Mouse (Mus musculus): ENCODE data around the gene Aldoc.

The Aldoc gene

DNA sequence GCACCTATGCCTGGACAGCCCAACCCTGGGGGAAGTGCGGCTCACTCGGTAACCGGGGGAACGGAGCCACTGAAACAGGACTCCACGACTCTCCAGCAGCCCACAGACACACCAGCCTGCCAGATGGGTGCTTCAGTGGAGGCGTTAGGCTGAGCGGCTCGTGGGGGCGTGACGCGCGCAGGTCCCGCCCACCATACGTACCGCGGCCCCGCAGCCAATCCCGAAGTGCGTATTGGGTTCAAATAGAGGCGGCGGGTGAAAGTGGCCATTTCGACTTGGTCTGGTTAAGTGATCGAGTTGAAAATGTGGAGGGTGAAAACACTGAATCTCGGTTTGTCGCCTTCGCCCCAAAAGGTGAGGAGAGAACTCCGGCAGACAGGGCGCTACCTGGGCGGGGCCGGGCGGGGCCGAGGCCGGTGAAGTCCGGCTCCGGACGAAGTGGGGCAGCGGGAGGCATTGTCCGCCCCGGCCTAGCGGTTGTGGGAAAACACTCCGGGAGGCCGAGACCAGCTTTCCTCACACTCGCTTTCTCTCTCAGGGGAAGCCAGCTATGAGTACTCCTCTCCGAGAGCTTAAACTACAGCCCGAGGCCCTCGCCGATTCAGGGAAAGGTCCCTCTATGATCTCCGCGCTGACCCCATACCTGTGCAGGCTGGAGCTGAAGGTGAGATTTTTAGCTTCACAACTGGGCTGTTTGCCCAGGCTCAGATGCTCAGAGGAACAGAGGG is 21.2 kb upstream of the Aldoc start, which contains the start of gene Spag5:
Spag5 (plus strand) TSS at position 173 of the 728 bp plus-strand sequence.
- no peak for TF ChIP-seq NANOG (IDR thresholded peaks at IDR 0.05; ENCODE audit: borderline replicate concordance, low read length)
- TF ChIP-seq CTCF (conservative IDR thresholded peaks at IDR 0.05; ENCODE audit: low read length), result no peak
- TF ChIP-seq POU5F1 (IDR thresholded peaks at IDR 0.05; ENCODE audit: borderline replicate concordance, low read length), result no peak
- Histone ChIP-seq H3K4me3 (replicated peaks; ENCODE audit: low read length) (peak within 1 kb of the TSS; percentile 90), H3K27me3 (ENCODE audit: insufficient read depth, low read length) (no peaks in the 10 kb centered on the region), H3K4me1 (replicated peaks; ENCODE audit: low read depth, low read length) (peaks cover 38% of the 10 kb centered on the region), H3K36me3 (ENCODE audit: insufficient read depth, low read length) (peaks cover 35% of the 10 kb centered on the region), H3K9me3 (ENCODE audit: low read length) (no peaks in the 10 kb centered on the region)

DNA sequence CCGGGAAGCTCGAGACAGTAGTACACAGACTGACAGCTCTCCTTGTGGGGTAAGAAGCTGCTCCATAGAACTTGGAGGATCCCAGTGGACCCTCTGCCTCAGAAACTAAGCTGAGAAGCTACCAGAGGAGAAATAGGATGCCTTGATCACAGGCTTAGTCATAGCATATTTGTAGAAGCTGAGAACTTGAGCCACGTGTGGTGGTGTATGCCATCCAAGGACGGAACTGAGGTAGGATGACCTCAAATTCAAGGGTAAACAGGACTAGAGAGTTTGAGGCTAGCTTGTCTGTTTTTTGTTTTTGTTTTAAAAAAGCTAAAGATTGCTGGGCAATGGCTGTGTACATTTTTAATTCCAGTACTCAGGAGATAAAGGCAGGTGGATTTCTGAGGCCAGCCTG is 17.5 kb upstream of the Aldoc start:
- peaks cover 55% of the 10 kb centered on the region for H3K4me1 ChIP-seq (replicated peaks; ENCODE audit: low read depth, low read length)
- H3K27me3 ChIP-seq (ENCODE audit: insufficient read depth, low read length), result no peaks in the 10 kb centered on the region
- peaks cover 67% of the 10 kb centered on the region for H3K36me3 ChIP-seq (ENCODE audit: insufficient read depth, low read length)
- H3K9me3 ChIP-seq (ENCODE audit: low read length), result no peaks in the 10 kb centered on the region
- no peak overlapping the region for H3K4me3 ChIP-seq (replicated peaks; ENCODE audit: low read length)
- TF ChIP-seq CTCF (conservative IDR thresholded peaks at IDR 0.05; ENCODE audit: low read length) (no peak), POU5F1 (IDR thresholded peaks at IDR 0.05; ENCODE audit: borderline replicate concordance, low read length) (no peak), NANOG (IDR thresholded peaks at IDR 0.05; ENCODE audit: borderline replicate concordance, low read length) (no peak)

DNA sequence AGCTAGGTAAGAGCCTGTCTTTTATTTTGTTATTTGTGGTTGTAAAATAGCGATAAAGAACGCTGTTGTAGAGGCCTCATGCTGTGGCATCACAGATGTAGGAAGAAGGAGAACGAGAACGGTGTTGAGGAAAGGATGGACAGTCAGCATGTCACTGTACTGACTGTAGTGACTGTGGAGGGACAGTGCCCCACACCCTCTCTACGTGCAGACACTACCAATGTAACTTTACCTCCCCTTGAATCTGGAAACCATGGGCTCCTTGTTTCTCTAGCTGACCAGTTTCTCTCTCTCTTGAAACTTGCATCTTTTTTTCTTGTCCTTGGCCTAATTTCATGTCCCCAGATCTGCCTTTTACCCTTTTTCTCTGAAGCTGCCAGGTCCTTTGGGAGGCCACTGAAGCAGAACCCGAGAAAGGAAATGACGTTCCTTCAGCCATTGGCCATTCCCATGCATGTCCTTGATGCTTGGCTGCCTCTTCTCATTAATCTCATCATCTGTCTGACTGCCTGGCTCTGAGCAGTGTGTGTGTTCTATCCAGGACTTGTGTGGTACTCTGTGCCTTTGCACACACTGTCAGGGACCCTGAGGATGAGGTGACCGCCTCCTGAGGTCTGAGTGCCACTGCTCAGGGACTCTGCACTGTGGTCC is 11.8 kb upstream of the Aldoc start:
- TF ChIP-seq POU5F1 (IDR thresholded peaks at IDR 0.05; ENCODE audit: borderline replicate concordance, low read length) (no peak), NANOG (IDR thresholded peaks at IDR 0.05; ENCODE audit: borderline replicate concordance, low read length) (no peak), CTCF (conservative IDR thresholded peaks at IDR 0.05; ENCODE audit: low read length) (no peak)
- Histone ChIP-seq H3K9me3 (ENCODE audit: low read length) (no peaks in the 10 kb centered on the region), H3K4me3 (replicated peaks; ENCODE audit: low read length) (no peak overlapping the region), H3K36me3 (ENCODE audit: insufficient read depth, low read length) (peaks cover 91% of the 10 kb centered on the region), H3K4me1 (replicated peaks; ENCODE audit: low read depth, low read length) (peaks cover 41% of the 10 kb centered on the region), H3K27me3 (ENCODE audit: insufficient read depth, low read length) (no peaks in the 10 kb centered on the region)

DNA sequence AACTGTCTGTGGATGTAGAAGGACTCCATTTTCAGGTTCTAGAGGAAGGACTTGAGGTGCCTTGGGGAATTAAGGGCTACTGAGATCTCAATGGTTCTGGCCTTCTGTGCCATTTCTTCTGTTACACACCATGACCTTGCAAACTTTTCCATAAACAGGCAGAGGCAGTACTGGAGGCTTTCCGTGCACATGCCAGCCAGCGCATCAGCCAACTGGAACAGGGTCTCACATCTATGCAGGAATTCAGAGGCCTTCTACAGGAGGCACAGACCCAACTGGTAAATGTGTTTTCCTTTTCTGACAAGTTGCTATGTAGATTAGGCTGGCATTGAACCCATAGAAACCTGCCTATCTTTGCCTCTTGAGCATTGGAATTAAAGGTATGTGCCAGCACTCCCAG is 9.1 kb upstream of the Aldoc start:
- TF ChIP-seq NANOG (IDR thresholded peaks at IDR 0.05; ENCODE audit: borderline replicate concordance, low read length) (no peak), POU5F1 (IDR thresholded peaks at IDR 0.05; ENCODE audit: borderline replicate concordance, low read length) (no peak), CTCF (conservative IDR thresholded peaks at IDR 0.05; ENCODE audit: low read length) (no peak)

DNA sequence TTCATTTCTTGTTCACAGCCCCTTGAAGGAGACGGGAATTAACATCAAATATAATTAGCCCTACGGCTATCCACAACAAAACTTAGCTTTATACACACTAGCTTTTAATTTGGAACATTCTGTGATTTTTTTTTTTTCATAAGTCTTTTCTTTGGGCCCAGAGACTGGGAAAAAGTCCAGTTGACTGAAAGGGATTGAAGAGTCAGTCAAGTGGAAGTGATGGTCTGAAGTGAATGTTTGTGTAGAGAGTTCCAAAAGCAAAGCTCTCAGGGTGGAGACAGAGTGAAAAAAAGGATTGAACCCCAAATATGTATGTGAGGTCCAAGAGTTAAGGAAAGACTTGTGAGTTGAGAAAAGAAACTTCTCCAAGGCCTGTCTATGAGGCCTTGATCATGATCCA is 4.4 kb upstream of the Aldoc start:
- Histone ChIP-seq H3K4me3 (replicated peaks; ENCODE audit: low read length) (no peak overlapping the region), H3K36me3 (ENCODE audit: insufficient read depth, low read length) (peaks cover 89% of the 10 kb centered on the region), H3K27me3 (ENCODE audit: insufficient read depth, low read length) (no peaks in the 10 kb centered on the region), H3K4me1 (replicated peaks; ENCODE audit: low read depth, low read length) (peaks cover 68% of the 10 kb centered on the region), H3K9me3 (ENCODE audit: low read length) (no peaks in the 10 kb centered on the region)
- no peak for TF ChIP-seq CTCF (conservative IDR thresholded peaks at IDR 0.05; ENCODE audit: low read length)
- TF ChIP-seq POU5F1 (IDR thresholded peaks at IDR 0.05; ENCODE audit: borderline replicate concordance, low read length), result no peak
- TF ChIP-seq NANOG (IDR thresholded peaks at IDR 0.05; ENCODE audit: borderline replicate concordance, low read length), result no peak

More for the DNA sequence above, 9.1 kb upstream of the Aldoc start:
- no peaks in the 10 kb centered on the region for H3K27me3 ChIP-seq (ENCODE audit: insufficient read depth, low read length)
- no peak overlapping the region for H3K4me3 ChIP-seq (replicated peaks; ENCODE audit: low read length)
- H3K9me3 ChIP-seq (ENCODE audit: low read length), result no peaks in the 10 kb centered on the region
- peaks cover 95% of the 10 kb centered on the region for H3K36me3 ChIP-seq (ENCODE audit: insufficient read depth, low read length)
- peaks cover 44% of the 10 kb centered on the region for H3K4me1 ChIP-seq (replicated peaks; ENCODE audit: low read depth, low read length)

DNA sequence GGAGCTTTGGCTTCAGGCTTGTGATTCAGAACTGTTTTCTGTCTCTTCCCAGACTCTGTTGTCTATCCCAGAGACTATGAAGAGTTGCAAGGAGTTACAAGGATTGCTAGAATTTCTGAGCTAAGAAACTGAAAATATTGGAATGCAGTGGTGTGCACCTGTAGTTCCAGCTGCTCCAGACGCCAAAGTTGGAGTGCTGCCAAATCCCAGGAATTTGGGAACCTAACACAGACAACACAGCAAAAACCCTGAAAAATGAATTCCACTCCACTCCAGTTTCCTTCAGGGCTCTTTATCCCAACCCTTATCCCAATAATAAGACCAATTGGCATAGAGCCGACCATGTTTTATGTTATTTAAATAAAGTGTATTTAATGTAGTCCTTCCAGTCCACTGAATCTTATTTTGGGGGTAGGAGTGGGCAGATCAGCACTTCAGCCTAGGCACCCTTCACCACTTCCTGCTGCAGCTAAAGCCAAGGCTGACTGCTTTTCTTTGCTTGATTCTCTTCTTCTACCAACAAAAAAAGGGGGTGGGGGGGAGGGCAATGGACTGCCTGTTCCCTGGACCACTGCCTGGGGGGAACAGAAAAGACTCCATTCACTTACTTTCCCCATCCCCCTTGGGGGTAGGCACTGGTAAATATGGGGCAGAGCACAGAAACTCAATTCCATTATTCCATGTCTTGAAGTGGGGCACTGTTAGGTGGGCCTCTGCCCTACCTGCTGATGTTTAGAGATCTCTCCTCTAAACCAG is 514 bp upstream of the Aldoc start:
- peaks cover 83% of the 10 kb centered on the region for H3K36me3 ChIP-seq (ENCODE audit: insufficient read depth, low read length)
- no peak for TF ChIP-seq CTCF (conservative IDR thresholded peaks at IDR 0.05; ENCODE audit: low read length)
- TF ChIP-seq POU5F1 (IDR thresholded peaks at IDR 0.05; ENCODE audit: borderline replicate concordance, low read length), result no peak
- no peak for TF ChIP-seq NANOG (IDR thresholded peaks at IDR 0.05; ENCODE audit: borderline replicate concordance, low read length)
- H3K9me3 ChIP-seq (ENCODE audit: low read length), result no peaks in the 10 kb centered on the region
- peaks cover 56% of the 10 kb centered on the region for H3K4me1 ChIP-seq (replicated peaks; ENCODE audit: low read depth, low read length)
- H3K4me3 ChIP-seq (replicated peaks; ENCODE audit: low read length), result peak overlapping the region; percentile 76
- no peaks in the 10 kb centered on the region for H3K27me3 ChIP-seq (ENCODE audit: insufficient read depth, low read length)

DNA sequence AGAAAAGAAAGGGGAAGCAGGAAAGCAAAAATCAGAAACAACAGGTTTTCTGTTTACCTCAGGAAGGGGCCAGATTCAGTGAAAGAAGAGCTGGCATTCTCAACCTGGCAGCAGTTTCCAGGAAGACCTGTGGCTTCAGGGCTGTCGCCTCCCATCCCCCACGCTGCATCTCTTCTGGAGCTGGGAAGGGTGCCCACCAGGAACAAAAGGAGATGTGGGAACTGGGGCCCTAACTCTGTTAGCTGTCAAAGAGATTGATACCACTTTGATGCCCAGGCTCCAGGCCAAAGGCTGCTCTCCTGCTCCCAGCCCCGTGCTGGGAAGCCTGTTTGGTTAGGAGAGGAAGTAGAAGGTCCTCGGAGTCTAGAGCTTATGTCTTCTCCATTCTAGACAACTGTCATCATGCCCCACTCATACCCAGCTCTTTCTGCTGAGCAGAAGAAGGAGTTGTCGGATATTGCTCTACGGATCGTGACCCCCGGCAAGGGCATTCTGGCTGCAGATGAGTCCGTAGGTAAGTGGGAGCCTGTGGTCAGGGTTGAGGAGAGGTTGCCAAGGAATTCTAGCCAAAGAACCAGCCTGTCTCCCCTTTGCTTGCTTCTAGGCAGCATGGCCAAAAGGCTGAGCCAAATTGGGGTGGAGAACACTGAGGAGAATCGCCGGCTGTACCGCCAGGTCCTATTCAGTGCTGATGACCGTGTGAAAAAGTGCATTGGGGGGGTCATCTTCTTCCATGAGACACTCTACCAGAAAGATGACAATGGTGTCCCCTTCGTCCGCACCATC is 1.4 kb downstream of the Aldoc start:
- no peaks in the 10 kb centered on the region for H3K9me3 ChIP-seq (ENCODE audit: low read length)
- peaks cover 41% of the 10 kb centered on the region for H3K4me1 ChIP-seq (replicated peaks; ENCODE audit: low read depth, low read length)
- H3K27me3 ChIP-seq (ENCODE audit: insufficient read depth, low read length), result no peaks in the 10 kb centered on the region
- H3K4me3 ChIP-seq (replicated peaks; ENCODE audit: low read length), result peak overlapping the region; percentile 76; the same call in 1 of the 2 replicates
- TF ChIP-seq POU5F1 (IDR thresholded peaks at IDR 0.05; ENCODE audit: borderline replicate concordance, low read length), result no peak
- TF ChIP-seq NANOG (IDR thresholded peaks at IDR 0.05; ENCODE audit: borderline replicate concordance, low read length), result no peak
- peaks cover 63% of the 10 kb centered on the region for H3K36me3 ChIP-seq (ENCODE audit: insufficient read depth, low read length)

Data from E14TG2a.4 (cell line).